Mouse (Mus musculus): ENCODE results near the gene Mab21l2. TPM values are rescaled to one million over a fixed set of nuclear protein-coding genes. Genes with fewer than 3 reads are reported as not detected.
A peak's percentile ranks its signal among the peaks of the same experiment; 100 is the strongest.

Gene Mab21l2
- polyA plus RNA-seq, 1 experiment from 2014 or later = 81.5 TPM

DNA sequence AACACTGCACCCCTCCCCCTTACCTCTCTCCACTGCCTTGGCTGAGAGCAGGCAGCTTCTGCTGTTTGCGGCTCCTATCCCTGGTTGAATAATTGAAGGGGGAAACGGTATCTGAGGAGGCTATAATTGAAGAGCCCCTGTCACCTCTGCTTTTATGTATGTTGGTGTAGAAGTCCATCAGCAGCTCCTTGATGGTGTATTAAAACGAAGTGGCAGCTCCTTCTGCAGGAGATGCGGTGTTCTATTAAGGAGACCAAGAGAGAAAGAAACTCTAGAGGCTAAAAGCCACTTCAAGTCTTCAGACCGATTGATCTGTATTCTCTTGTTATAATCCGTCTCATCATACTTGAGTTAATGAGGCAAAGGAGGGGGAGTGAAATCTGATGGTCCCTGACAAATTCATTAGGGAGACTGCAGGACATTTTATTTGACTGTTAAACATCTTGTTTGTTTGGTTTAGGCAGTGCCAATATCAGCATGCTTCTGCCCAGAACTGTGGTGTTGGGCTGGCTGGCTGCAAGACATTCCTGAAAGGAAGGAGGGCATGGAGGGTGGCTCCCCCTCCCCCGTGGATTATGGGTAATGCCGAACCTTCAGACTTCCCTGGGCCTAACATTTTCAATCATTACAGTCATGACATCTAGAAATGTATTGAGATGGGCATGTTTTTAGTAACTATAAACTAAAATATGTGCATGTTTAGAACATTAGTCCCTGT, 2.7 kb upstream of the Mab21l2 start:
- Histone ChIP-seq H3K36me3 (no peaks in the 10 kb centered on the region), H3K9ac (no peak overlapping the region), H3K4me3 (replicated peaks) (peak overlapping the region; percentile 31), H3K4me1 (peaks cover 14% of the 10 kb centered on the region), H3K9me3 (replicated peaks) (no peaks in the 10 kb centered on the region), H3K27me3 (peaks cover 26% of the 10 kb centered on the region), H3K4me2 (replicated peaks) (peak overlapping the region; percentile 49), H3K27ac (replicated peaks) (peak overlapping the region; percentile 75)
- 22% methylated on average over 8 of the region's 8 CpGs for WGBS
- ATAC-seq (ENCODE audit: insufficient number of reproducible peaks, low FRiP score, low TSS enrichment, low read depth) = no peak

DNA sequence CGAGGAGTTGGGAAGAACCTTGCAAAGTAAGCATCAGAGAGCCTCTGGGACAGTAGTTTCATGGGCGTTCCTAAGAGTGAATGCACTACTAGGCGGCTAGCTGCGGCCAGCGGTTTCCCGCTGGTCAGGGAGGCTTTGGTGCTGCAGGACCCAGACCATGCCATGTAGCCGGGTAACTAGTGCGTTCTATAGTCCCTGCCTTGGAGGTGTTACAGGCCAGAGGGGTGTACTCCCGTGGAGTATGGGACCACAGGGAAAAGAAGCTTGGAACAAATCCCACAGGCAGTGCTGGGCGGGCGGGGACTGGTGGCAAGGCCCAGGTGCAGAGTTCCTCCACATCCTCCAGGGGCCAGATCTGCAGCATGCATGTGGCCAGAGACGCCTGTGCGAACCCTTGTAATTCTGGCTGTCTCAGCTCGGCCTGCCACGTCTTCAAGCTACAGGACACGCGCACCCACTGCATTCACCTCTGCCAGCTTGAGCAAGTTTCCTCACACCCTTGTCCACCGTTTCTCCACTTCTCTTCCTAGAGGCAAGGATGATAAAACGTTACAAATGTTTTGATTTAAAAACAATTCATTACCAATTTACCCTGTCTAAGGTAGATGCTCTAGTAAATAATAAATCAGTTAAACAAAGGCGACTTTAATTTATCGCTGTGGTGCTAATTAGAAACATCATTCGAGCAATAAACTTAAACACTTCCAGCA, 2.0 kb upstream of the Mab21l2 start:
- Histone ChIP-seq H3K4me1 (peaks cover 14% of the 10 kb centered on the region), H3K27ac (replicated peaks) (peak overlapping the region; percentile 75), H3K9ac (peak overlapping the region; percentile 19; the same call in 1 of the 2 replicates), H3K4me2 (replicated peaks) (peak overlapping the region; percentile 49), H3K36me3 (no peaks in the 10 kb centered on the region), H3K4me3 (replicated peaks) (peak overlapping the region; percentile 31), H3K27me3 (peaks cover 26% of the 10 kb centered on the region), H3K9me3 (replicated peaks) (no peaks in the 10 kb centered on the region)
- WGBS = 8% methylated on average over 22 of the region's 22 CpGs
- ATAC-seq (ENCODE audit: insufficient number of reproducible peaks, low FRiP score, low TSS enrichment, low read depth) = peak; percentile 35; the same call in 1 of the 2 replicates

DNA sequence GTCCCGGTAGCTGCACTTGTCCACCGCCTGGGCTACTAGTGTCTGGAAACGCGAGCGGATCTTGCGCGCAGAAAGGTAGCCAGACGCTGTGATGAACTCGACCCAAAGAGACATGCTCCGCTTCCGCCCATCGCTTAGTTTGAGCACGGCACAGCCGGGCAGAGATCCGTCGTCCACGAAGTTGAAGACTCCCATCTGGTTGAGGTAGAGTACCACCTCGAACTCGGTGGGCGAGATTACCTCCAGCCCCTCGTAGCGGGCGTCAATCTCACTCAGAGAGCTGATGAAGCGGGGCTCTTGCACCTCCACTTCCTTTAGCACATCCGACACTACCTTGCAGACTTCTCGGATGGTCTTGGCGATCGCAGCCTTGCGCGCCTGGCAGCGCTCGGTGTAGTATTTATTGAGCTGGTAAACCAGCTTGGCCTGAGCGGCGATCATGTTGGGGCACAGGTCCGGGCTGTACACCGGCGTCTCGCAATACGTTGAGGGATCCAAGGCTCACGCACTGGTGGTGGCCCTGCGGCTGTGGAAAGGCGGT, 1.1 kb downstream of the Mab21l2 start:
- ATAC-seq (ENCODE audit: insufficient number of reproducible peaks, low FRiP score, low TSS enrichment, low read depth) = no peak
- WGBS = 1% methylated on average over 42 of the region's 42 CpGs
- Histone ChIP-seq H3K27me3 (peaks cover 26% of the 10 kb centered on the region), H3K4me3 (replicated peaks) (peak overlapping the region; percentile 57), H3K9me3 (replicated peaks) (no peaks in the 10 kb centered on the region), H3K4me1 (peaks cover 14% of the 10 kb centered on the region), H3K36me3 (no peaks in the 10 kb centered on the region), H3K27ac (replicated peaks) (peak overlapping the region; percentile 93), H3K9ac (peak overlapping the region; percentile 66), H3K4me2 (replicated peaks) (peak overlapping the region; percentile 61)

DNA sequence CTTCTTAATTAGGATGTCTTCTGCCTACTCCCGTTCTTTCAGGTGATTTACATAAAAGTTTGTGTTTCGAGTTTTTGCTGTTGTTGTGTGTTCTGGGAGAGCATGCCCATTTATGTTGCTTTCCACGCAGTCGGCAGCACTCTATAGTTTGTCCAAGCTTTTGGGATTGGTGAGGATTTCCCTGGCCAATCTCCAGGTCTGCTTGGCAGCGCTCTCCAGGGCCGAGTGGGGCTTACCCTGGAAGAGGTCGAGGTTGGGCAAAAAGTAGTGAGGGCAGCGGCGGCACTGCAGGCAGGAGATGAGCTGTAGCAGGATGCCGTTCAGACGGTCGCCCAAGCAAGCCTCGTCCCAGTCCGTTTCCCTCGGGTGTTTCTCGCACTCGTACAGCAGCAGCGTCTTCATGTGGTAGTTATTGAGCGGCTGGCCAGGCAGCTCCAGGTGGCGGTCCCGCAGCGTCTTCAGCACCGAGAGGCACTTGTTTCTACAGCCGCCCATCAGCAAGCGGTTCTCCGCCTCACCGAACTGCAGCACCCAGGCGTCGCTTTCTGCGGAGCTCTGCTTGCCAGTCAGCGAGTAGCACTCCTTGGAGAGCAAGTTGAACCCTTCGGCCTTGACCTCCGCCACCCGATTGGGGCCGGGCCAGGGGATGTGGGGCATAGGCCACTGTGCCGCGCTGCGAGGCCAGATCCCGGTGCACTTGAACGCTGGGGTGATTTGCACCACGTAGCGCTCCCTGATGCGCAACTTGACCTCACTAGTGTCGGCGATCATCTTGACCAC, 1.8 kb downstream of the Mab21l2 start:
- Histone ChIP-seq H3K9me3 (replicated peaks) (no peaks in the 10 kb centered on the region), H3K4me3 (replicated peaks) (peak overlapping the region; percentile 57), H3K4me2 (replicated peaks) (peak overlapping the region; percentile 61), H3K9ac (peak overlapping the region; percentile 66), H3K36me3 (no peaks in the 10 kb centered on the region), H3K4me1 (peaks cover 14% of the 10 kb centered on the region), H3K27ac (replicated peaks) (peak overlapping the region; percentile 93), H3K27me3 (peaks cover 21% of the 10 kb centered on the region; the same call in 1 of the 2 replicates)
- WGBS = under 1% methylated on average over 45 of the region's 45 CpGs
- ATAC-seq (ENCODE audit: insufficient number of reproducible peaks, low FRiP score, low TSS enrichment, low read depth) = no peak

DNA sequence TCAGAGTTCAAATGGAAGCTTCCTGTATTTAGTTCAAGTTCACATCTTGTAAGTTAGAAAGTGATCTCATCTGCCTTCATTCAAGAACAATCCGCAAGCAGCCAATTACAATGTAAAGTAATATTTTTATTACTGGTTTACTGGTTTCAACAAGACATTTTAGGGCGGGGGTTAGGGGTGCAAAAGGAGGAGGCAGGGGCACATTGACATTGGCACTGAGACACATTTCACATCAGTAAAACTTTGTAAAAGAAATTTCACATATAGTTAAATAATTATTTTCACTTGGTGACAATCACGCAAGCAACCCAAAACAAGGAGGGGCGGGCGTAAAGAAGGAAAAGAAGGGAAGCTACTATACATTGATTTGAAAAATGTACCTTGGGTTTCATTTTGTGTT, 2.5 kb downstream of the Mab21l2 start:
- H3K27ac ChIP-seq (replicated peaks) = peak overlapping the region; percentile 93
- WGBS = 9% methylated on average over 5 of the region's 5 CpGs
- peak overlapping the region; percentile 61 for H3K4me2 ChIP-seq (replicated peaks)
- no peaks in the 10 kb centered on the region for H3K9me3 ChIP-seq (replicated peaks)
- H3K27me3 ChIP-seq = peaks cover 16% of the 10 kb centered on the region; the same call in 1 of the 2 replicates
- H3K36me3 ChIP-seq = no peaks in the 10 kb centered on the region
- H3K4me3 ChIP-seq (replicated peaks) = peak overlapping the region; percentile 57
- H3K9ac ChIP-seq = peak overlapping the region; percentile 66
- peaks cover 14% of the 10 kb centered on the region for H3K4me1 ChIP-seq
- ATAC-seq (ENCODE audit: insufficient number of reproducible peaks, low FRiP score, low TSS enrichment, low read depth) = no peak

DNA sequence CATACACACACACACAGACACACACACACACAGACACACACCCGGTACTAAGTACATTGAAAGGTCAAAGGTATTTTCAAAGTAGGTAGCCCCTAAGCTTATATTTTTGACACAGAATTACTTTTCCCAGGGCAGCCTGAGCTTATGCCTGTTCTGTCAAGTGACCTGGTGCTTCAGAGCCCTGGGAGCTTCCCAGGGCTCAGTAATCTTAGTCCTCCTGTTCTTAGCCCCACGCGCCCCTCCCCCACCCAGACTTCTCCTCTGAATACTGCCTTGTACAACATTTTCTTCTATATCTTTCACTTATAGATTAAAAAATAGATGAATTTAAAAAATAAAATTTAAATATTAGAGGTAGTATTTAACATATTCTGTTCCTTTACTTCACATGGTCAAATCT, 3.6 kb downstream of the Mab21l2 start:
- no peaks in the 10 kb centered on the region for H3K9me3 ChIP-seq (replicated peaks)

DNA sequence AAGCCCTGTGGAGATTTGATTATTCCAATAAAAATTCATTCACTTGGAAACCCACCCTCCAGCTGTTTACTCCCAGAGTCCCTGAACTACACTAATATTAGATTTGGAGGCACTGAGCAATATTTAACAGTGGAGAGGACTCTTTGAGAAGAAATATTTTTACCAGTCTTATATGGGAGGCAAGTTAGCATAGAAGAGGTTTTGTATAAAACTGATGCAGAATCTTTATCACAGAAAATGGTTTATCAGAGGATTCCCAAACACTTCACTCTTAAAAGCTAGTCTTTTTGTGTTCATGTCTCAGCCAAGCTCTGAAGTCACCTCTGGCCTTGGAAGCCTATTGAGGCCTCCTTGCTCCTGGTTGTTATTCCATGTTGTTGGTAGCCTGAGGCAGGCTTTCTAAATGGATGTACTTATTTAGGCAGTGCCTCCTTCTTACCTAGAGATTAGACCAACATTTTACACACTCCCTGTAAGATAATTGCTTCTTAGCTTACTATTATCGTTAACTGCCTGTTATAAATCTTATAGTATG, 6.5 kb downstream of the Mab21l2 start:
- H3K27ac ChIP-seq (replicated peaks) = no peak overlapping the region
- H3K4me2 ChIP-seq (replicated peaks) = peak overlapping the region; percentile 32
- peaks cover 14% of the 10 kb centered on the region for H3K4me1 ChIP-seq
- 34% methylated on average over 1 of the region's 1 CpGs for WGBS
- no peaks in the 10 kb centered on the region for H3K9me3 ChIP-seq (replicated peaks)
- H3K27me3 ChIP-seq = 0 out of 2 replicates have a peak, but pooled peaks cover 4% of the 10 kb centered on the region
- peak overlapping the region; percentile 32; the same call in 1 of the 2 replicates for H3K4me3 ChIP-seq (replicated peaks)
- H3K36me3 ChIP-seq = no peaks in the 10 kb centered on the region
- no peak overlapping the region for H3K9ac ChIP-seq
- ATAC-seq (ENCODE audit: insufficient number of reproducible peaks, low FRiP score, low TSS enrichment, low read depth) = no peak

More for the DNA sequence above, 3.6 kb downstream of the Mab21l2 start:
- Histone ChIP-seq H3K27me3 (0 out of 2 replicates have a peak, but pooled peaks cover 11% of the 10 kb centered on the region), H3K4me3 (replicated peaks) (peak overlapping the region; percentile 43), H3K4me1 (peaks cover 14% of the 10 kb centered on the region), H3K36me3 (no peaks in the 10 kb centered on the region), H3K4me2 (replicated peaks) (no peak overlapping the region), H3K9ac (no peak overlapping the region), H3K27ac (replicated peaks) (0 out of 2 replicates have a peak overlapping the region, but pooled peaks have one; percentile 22)
- WGBS = 21% methylated on average over 3 of the region's 3 CpGs
- ATAC-seq (ENCODE audit: insufficient number of reproducible peaks, low FRiP score, low TSS enrichment, low read depth) = no peak

DNA sequence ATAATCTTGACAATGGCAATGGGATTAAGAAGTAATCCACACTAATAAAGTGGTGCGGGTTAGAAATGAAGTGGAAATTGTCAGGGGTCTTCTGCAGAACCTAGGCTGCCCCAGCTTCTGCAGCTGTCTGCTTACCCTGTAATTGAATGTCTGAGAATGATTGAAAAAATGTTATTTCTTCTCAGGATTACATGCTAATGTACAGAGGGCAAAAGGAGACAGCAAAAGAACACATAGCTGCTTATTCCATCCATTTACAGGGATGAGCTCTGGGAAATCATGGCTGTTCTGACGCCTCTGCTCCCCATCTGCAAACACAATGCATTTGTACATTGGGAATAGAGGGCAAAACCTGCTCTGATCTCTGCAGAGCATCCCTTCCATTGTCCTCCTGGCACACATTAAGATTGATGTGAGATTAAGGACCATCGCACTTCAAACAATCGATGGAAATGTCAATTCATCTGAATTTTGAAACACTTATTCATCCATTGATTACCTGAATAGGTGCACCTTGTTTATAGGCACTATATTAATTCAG, 7.3 kb downstream of the Mab21l2 start:
- no peaks in the 10 kb centered on the region for H3K9me3 ChIP-seq (replicated peaks)
- H3K36me3 ChIP-seq = no peaks in the 10 kb centered on the region
- ATAC-seq (ENCODE audit: insufficient number of reproducible peaks, low FRiP score, low TSS enrichment, low read depth) = no peak
- WGBS = 50% methylated on average over 4 of the region's 4 CpGs
- H3K4me3 ChIP-seq (replicated peaks) = peak overlapping the region; percentile 11; the same call in 1 of the 2 replicates
- no peaks in the 10 kb centered on the region for H3K27me3 ChIP-seq
- no peak overlapping the region; the same call in 1 of the 2 replicates for H3K27ac ChIP-seq (replicated peaks)
- H3K9ac ChIP-seq = no peak overlapping the region
- peaks cover 7% of the 10 kb centered on the region; the same call in 1 of the 2 replicates for H3K4me1 ChIP-seq
- H3K4me2 ChIP-seq (replicated peaks) = peak overlapping the region; percentile 32

DNA sequence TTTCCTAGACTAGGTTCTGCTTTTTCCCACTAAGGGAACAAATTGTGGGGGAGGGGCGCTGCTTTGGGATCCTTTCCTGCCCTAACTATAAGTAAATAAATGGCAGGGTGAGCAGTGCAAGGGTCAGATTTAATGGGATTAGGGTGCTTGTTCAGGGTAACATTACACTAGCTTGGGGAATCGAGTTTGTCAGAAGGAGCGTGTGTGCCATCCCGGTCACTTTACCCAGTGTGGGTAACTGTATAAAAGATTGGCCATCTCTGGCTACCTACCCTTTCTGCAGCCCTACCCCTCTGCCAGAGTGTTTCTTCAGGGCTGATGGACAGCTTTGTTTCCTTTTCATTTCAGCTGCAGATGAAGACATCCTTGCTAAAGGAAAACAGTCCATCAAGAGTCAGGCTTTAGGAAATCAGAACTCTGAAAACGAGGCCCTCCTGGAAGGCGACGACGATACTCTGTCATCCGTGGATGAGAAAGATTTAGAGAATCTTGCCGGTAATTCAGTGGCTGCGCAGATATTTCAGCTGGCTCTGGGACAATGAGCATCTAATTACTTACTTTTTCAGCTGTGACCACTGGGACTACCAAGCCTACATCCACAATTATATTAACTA, 8.8 kb downstream of the Mab21l2 start:
- 27% methylated on average over 11 of the region's 11 CpGs for WGBS
- Histone ChIP-seq H3K27ac (replicated peaks) (peak overlapping the region; percentile 29), H3K4me3 (replicated peaks) (no peak overlapping the region), H3K4me2 (replicated peaks) (peak overlapping the region; percentile 25; the same call in 1 of the 2 replicates), H3K36me3 (no peaks in the 10 kb centered on the region), H3K9me3 (replicated peaks) (no peaks in the 10 kb centered on the region), H3K9ac (no peak overlapping the region), H3K27me3 (no peaks in the 10 kb centered on the region), H3K4me1 (peaks cover 7% of the 10 kb centered on the region; the same call in 1 of the 2 replicates)
- ATAC-seq (ENCODE audit: insufficient number of reproducible peaks, low FRiP score, low TSS enrichment, low read depth) = 0 out of 2 replicates have a peak, but pooled peaks have one; percentile 36

All from embryonic facial prominence, embryonic 15.5 days (tissue).